Mouse (Mus musculus): Measurements from ENCODE around the gene Gm10271.

The Gm10271 gene

GRCm38 (mm10) chr10:116977858-116978257, 5.4 kb upstream of the Gm10271 start:
- no peak for DNase-seq (ENCODE audit: low spot score)

GRCm38 (mm10) chr10:116977455-116977854, 5.0 kb upstream of the Gm10271 start:
- DNase-seq (ENCODE audit: low spot score), result no peak

GRCm38 (mm10) chr10:116968741-116969140, 3.7 kb downstream of the Gm10271 start:
- DNase-seq (ENCODE audit: low spot score), result no peak

GRCm38 (mm10) chr10:116966065-116966464, 6.3 kb downstream of the Gm10271 start:
- no peak for DNase-seq (ENCODE audit: low spot score)

GRCm38 (mm10) chr10:116965297-116965696, 7.1 kb downstream of the Gm10271 start:
- no peak for DNase-seq (ENCODE audit: low spot score)

GRCm38 (mm10) chr10:116964571-116964970, 7.8 kb downstream of the Gm10271 start:
- no peak for DNase-seq (ENCODE audit: low spot score)

- DNase-seq (ENCODE audit: low spot score), result no peak
Measured at GRCm38 (mm10) chr10:116964084-116964483, 8.3 kb downstream of the Gm10271 start.

- DNase-seq (ENCODE audit: low spot score), result no peak
Measured at GRCm38 (mm10) chr10:116962803-116963202, 9.6 kb downstream of the Gm10271 start.

- no peak for DNase-seq (ENCODE audit: low spot score)
Measured at GRCm38 (mm10) chr10:116962152-116962551, 10.3 kb downstream of the Gm10271 start.

- DNase-seq (ENCODE audit: low spot score), result no peak
Measured at GRCm38 (mm10) chr10:116957867-116958551, 14.4 kb downstream of the Gm10271 start.

GRCm38 (mm10) chr10:116956483-116957158, 15.8 kb downstream of the Gm10271 start:
- DNase-seq (ENCODE audit: low spot score), result no peak

GRCm38 (mm10) chr10:116955191-116955590, 17.2 kb downstream of the Gm10271 start:
- no peak for DNase-seq (ENCODE audit: low spot score)

GRCm38 (mm10) chr10:116950886-116951285, 21.5 kb downstream of the Gm10271 start:
- no peak for DNase-seq (ENCODE audit: low spot score)

GRCm38 (mm10) chr10:116950009-116950769, 22.2 kb downstream of the Gm10271 start, which contains the start of gene Rab3ip:
Gene Rab3ip (minus strand): TSS chr10:116950769.
- DNase-seq (ENCODE audit: low spot score), result peak; percentile 71

- DNase-seq (ENCODE audit: low spot score), result no peak
Measured at GRCm38 (mm10) chr10:116949111-116950008, 23.0 kb downstream of the Gm10271 start.

GRCm38 (mm10) chr10:116948414-116948813, 24.0 kb downstream of the Gm10271 start:
- no peak for DNase-seq (ENCODE audit: low spot score)

- DNase-seq (ENCODE audit: low spot score), result no peak
Measured at GRCm38 (mm10) chr10:116944940-116945339, 27.5 kb downstream of the Gm10271 start.

GRCm38 (mm10) chr10:116944144-116944543, 28.3 kb downstream of the Gm10271 start:
- DNase-seq (ENCODE audit: low spot score), result no peak

GRCm38 (mm10) chr10:116943025-116943424, 29.4 kb downstream of the Gm10271 start:
- no peak for DNase-seq (ENCODE audit: low spot score)

- DNase-seq (ENCODE audit: low spot score), result no peak
Measured at GRCm38 (mm10) chr10:116935028-116935427, 37.4 kb downstream of the Gm10271 start.

- no peak for DNase-seq (ENCODE audit: low spot score)
Measured at GRCm38 (mm10) chr10:116933794-116934193, 38.6 kb downstream of the Gm10271 start.

- no peak for DNase-seq (ENCODE audit: low spot score)
Measured at GRCm38 (mm10) chr10:116932418-116932817, 40.0 kb downstream of the Gm10271 start.

Measured in layer of hippocampus, adult 9-10 months (tissue).